Mouse (Mus musculus): ENCODE results near the gene Fhod1. TPM values are rescaled to one million over a fixed set of nuclear protein-coding genes. Genes with fewer than 3 reads are reported as not detected.

Gene Fhod1
- 10 to 100 TPM; 29.9 to 31.5 TPM for total RNA-seq (2023)

GRCm38 (mm10) chr8:105347428-105348221 lies at the start of gene Fhod1:
TSS of gene Fhod1 (minus strand) at chr8:105347953.

DNA sequence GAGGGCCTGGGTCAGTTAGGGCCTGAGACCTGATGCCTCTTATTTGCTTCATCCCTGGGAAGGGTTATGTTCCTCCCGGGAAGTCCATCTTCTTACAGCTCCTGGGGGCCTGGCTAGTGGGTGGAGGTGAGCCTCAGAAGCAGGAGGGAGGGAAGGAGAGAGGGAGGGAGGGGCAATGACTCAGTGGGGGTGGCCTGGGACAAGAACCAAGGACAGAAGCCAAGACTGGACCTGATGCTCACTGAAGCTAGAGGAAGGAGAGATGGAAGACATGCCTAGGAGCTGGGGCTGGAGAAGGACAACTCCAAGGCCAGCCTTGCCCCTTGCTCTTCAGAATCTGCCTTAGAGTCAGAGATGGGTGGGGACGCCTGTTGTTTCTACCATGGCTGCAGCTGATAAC lies 25.3 kb upstream of the Fhod1 start, which contains the start of gene Plekhg4:
Plekhg4 (plus strand) TSS at position 243 of the 400 bp plus-strand sequence.

DNA sequence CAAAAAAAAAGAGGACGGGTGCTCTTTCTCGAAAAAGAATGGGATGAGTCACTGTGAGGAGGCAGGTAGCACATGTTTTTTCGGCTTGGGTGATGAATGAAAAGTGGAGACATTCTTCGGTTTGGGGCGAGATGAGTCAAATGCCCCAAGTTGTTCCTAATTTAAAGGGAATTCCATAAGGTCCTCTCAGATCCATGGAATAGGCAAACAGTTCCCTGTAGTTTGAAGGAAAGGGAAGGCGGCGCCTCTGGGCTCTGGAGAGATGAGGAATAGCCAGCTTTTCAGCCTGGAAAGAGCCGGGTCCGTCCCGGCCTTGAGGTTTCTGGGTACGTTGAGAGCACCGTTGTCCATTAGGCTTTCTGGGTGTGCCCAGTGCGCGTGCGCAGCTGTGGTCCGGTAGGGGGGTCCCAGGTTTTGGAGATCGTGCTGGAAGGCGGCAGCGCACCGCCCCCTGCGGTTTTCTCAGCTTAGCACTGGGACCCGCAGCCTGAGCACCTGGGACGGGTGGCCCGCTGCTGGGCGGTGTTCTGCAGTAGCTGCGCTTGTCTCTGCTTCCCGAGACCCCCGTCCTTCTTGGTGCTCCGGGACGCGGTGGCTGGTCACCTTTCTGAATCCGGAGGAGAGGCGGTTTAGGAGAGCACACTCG lies 820 bp upstream of the Fhod1 start, which contains the start of gene Slc9a5:
Slc9a5 (plus strand) TSS at position 394 of the 646 bp plus-strand sequence.

DNA sequence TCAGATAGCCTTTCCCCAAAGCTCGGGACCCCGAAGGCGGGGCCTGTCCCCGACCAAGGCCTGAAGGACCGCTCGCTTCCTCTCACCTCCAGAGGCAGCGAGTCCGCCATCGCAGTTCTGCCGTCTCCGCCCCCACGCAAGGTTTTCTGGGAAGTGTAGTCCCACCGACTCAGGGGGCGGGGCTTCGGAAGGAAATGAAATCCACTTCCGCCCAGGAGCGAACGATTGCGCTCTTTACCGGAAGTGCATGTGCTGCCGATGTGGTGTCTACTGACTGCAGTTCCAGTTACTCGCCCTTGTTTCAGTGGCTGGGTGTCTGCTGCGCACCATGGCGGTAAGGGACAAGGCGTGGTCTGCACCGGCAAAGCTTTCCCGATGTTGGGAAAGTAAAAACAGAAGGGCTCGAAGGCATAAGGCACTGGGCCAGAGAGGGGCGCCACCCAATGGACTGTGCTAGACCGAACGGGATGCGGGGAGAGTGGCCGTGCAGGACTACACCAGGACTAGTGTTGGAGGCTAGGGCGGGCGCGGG lies 21.5 kb downstream of the Fhod1 start, which contains the start of the genes Lrrc29 and Tmem208:
Lrrc29 (minus strand) TSS at position 138 of the 532 bp plus-strand sequence.
Tmem208 (plus strand) TSS at position 214 of the 532 bp plus-strand sequence.

DNA sequence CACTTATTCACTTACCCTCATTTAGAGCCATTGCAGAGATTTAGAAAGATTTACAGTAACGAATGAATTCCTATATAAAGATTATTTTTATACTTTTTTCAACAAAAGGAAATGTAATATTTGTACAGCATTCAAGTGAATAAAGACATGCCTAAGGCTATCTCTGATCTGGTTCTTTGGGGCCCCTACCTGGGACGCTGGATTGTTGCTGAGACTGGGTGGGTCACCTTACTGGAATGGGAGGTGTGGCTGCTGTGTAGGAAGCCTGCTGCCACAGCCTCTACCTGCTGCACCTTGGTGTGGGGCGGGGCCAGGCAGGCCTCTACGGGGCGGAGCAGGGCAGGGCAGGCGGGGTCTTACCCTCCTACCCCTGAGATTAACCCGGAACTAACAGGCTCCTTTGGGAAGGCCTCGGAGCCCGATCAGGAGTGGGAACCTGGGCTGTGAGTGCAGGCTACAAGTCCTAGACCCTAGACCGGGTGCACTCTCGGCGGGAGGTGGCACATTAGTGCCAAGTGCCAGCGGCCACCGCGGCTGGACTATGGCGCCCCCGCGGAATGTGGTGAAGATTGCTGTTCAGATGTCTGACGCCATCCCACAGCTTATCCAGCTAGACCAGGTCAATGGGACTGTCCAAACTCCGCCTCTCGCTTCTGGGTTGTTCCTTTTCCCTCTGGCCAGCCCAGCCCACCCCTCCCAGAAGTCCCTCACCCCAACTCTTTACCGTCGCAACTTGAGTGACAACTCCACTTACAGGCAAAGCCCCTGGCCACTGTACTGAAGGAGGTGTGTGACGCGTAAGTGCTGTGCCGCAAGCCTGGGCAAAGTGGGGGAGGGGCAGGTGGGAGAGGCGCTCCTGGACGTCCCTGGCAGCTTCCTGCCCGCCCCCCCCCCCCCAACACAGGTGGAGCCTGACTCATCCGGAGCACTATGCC lies 42.3 kb downstream of the Fhod1 start, which contains the start of gene Elmo3:
Elmo3 (plus strand) TSS at position 391 of the 935 bp plus-strand sequence.

DNA sequence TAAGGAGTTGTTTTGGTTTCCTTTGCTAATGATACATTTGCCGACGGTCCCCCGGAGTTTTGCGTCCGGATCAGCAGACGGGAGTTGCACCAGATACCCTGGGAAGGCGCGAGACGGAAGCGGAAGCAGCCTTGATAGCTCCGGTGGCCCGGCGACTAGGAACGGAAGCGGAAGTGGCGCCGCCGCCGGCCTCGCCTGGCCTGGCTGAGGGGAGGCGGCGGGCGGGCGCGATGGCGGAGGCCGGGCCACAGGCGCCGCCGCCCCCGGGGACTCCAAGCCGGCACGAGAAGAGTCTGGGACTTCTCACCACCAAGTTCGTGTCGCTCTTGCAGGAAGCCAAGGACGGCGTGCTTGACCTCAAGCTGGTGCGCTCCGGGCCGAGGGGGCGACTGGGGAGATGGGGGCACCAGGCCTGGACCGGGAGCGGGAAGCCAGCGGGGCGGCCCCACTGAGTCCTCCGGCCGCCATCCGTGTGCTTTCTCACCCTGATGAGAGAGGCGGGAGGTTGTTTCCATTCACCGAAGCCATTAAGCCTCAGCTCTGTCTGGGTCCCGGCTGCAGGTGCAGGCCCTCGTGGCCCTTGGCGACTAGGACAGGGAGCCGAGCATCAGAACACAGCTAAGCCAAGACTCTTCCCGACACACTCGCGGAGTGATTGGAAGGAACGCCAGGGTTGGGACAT lies 50.1 kb downstream of the Fhod1 start, which contains the start of gene E2f4:
E2f4 (plus strand) TSS at position 153 of the 682 bp plus-strand sequence.

GRCm38 (mm10) chr8:105295895-105296573 lies 51.7 kb downstream of the Fhod1 start, which contains the start of gene Exoc3l:
TSS of gene Exoc3l (minus strand) at chr8:105296101.

GRCm38 (mm10) chr8:105289805-105290460 lies 57.8 kb downstream of the Fhod1 start, which contains the start of gene 4931428F04Rik:
TSS of gene 4931428F04Rik (minus strand) at chr8:105289864.

Other genes with a start within 250 kb of the Fhod1 start
- gene Ces4a, start 216.2 kb downstream of the Fhod1 start, total RNA-seq (2023), result not detected
- gene Cbfb, start 177.3 kb downstream of the Fhod1 start, total RNA-seq (2023), result 100 to 1,000 TPM; 114 to 128 TPM
- 10 to 100 TPM; 27.2 to 32.9 TPM for gene D230025D16Rik, start 122.8 kb downstream of the Fhod1 start, total RNA-seq (2023)
- 1 to 10 TPM; 4.1 to 5.9 TPM for gene B3gnt9, start 92.8 kb downstream of the Fhod1 start, total RNA-seq (2023)
- gene Tradd, start 83.3 kb downstream of the Fhod1 start, total RNA-seq (2023), result 10 to 100 TPM; 28.2 to 28.5 TPM
- 10 to 100 TPM; 13.2 to 14.0 TPM for gene Fbxl8, start 83.3 kb downstream of the Fhod1 start, total RNA-seq (2023)
- gene Hsf4, start 78.2 kb downstream of the Fhod1 start, total RNA-seq (2023), result 1 to 10 TPM; 1.5 TPM
- gene Nol3, start 71.8 kb downstream of the Fhod1 start, total RNA-seq (2023), result not detected
- gene 4931428F04Rik, start 58.1 kb downstream of the Fhod1 start, total RNA-seq (2023), result 1 to 10 TPM; 2.8 to 3.9 TPM
- 1 to 10 TPM; 1.4 TPM for gene Exoc3l, start 51.9 kb downstream of the Fhod1 start, total RNA-seq (2023)
- gene E2f4, start 50.3 kb downstream of the Fhod1 start, total RNA-seq (2023), result 100 to 1,000 TPM; 100 to 107 TPM
- 1 to 10 TPM; 4.7 to 4.9 TPM for gene Elmo3, start 42.4 kb downstream of the Fhod1 start, total RNA-seq (2023)
- gene Lrrc29, start 21.7 kb downstream of the Fhod1 start, total RNA-seq (2023), result 1 to 10 TPM; 7.4 to 8.4 TPM
- gene Tmem208, start 21.6 kb downstream of the Fhod1 start, total RNA-seq (2023), result 10 to 100 TPM; 35.5 to 42.4 TPM
- 1 to 10 TPM in 1 of 2 experiments, under 1 TPM in 1; 0.83 to 1.5 TPM for gene Slc9a5, start 890 bp upstream of the Fhod1 start, total RNA-seq (2023)
- under 1 TPM in 1 of 2 experiments, not detected in 1; 0.15 TPM for gene Plekhg4, start 25.3 kb upstream of the Fhod1 start, total RNA-seq (2023)
- gene Kctd19, start 65.5 kb upstream of the Fhod1 start, total RNA-seq (2023), result not detected
- gene Lrrc36, start 65.6 kb upstream of the Fhod1 start, total RNA-seq (2023), result not detected
- gene Tppp3, start 123.6 kb upstream of the Fhod1 start, total RNA-seq (2023), result 1 to 10 TPM in 1 of 2 experiments, not detected in 1; 2.2 TPM
- gene Zdhhc1, start 148.9 kb upstream of the Fhod1 start, total RNA-seq (2023), result 1 to 10 TPM; 5.0 TPM
- not detected for gene Hsd11b2, start 170.8 kb upstream of the Fhod1 start, total RNA-seq (2023)
- gene Atp6v0d1, start 218.1 kb upstream of the Fhod1 start, total RNA-seq (2023), result 10 to 100 TPM; 49.0 to 54.8 TPM

Measured in T-cell, adult 66 days (primary cell).